Comparison of ENCODE assay signal across 8 mouse cellular contexts in genomic region chr15:99969765-99970164, GRCm38 (mm10). TPM values are rescaled to one million over a fixed set of nuclear protein-coding genes. Genes with fewer than 3 reads are reported as not detected.
DNase-seq lines count a peak whose midpoint lies in the region; ATAC-seq and TF ChIP-seq lines count a peak whose summit lies in the region.
"Not testable (repeated sequence)": the region's sequence is repeated elsewhere in the genome, so short reads cannot be mapped to it uniquely, and the experiment has no call there.

Gene Larp4 (plus strand): TSS chr15:99970065.

- not testable (repeated sequence) for H3K4me1 ChIP-seq in embryonic facial prominence, embryonic 15.5 days; limb, embryonic 15.5 days; midbrain, embryonic 12.5 days; testis, adult 2 months (ENCODE audit: control insufficient read depth, insufficient read depth, low read length)

- not testable (repeated sequence) for TF ChIP-seq POLR2A in testis, adult 2 months (IDR thresholded peaks at IDR 0.05; ENCODE audit: control insufficient read depth, low read depth, low read length)

- H3K27ac ChIP-seq in embryonic facial prominence, embryonic 15.5 days (replicated peaks); limb, embryonic 15.5 days; midbrain, embryonic 12.5 days (replicated peaks); testis, adult 2 months (ENCODE audit: control insufficient read depth, insufficient read depth, low read depth, low read length): not testable (repeated sequence)

- not testable (repeated sequence) for H3K9ac ChIP-seq in embryonic facial prominence, embryonic 15.5 days; limb, embryonic 15.5 days; midbrain, embryonic 12.5 days (replicated peaks)

- not testable (repeated sequence) for H3K36me3 ChIP-seq in embryonic facial prominence, embryonic 15.5 days; limb, embryonic 15.5 days; midbrain, embryonic 12.5 days; testis, adult 2 months (ENCODE audit: control insufficient read depth, insufficient read depth, low read length)

- not testable (repeated sequence) for H3K4me2 ChIP-seq in embryonic facial prominence, embryonic 15.5 days (replicated peaks); limb, embryonic 15.5 days; midbrain, embryonic 12.5 days (replicated peaks)

- TF ChIP-seq CTCF in testis, adult 2 months (IDR thresholded peaks at IDR 0.05; ENCODE audit: control insufficient read depth, insufficient read depth, insufficient replicate concordance, low read depth, low read length): not testable (repeated sequence)

- 87% methylated on average over 6 of the region's 6 CpGs for WGBS in embryonic facial prominence, embryonic 15.5 days
- 88% methylated on average over 6 of the region's 6 CpGs for WGBS in limb, embryonic 15.5 days
- WGBS in midbrain, embryonic 12.5 days: 91% methylated on average over 6 of the region's 6 CpGs

- not testable (repeated sequence) for H3K27me3 ChIP-seq in embryonic facial prominence, embryonic 15.5 days; limb, embryonic 15.5 days; midbrain, embryonic 12.5 days; testis, adult 2 months (ENCODE audit: control insufficient read depth, insufficient read depth, low read length)

- not testable (repeated sequence) for H3K9me3 ChIP-seq in embryonic facial prominence, embryonic 15.5 days (replicated peaks); limb, embryonic 15.5 days; midbrain, embryonic 12.5 days

- DNase-seq in adrenal gland, adult 18-20 months (ENCODE audit: low spot score in 2 of 2); gastrocnemius, postnatal 4 days (ENCODE audit: low spot score in 2 of 2); layer of hippocampus, adult 18-20 months (ENCODE audit: low spot score in 2 of 2): not testable (repeated sequence)

- not testable (repeated sequence) for H3K4me3 ChIP-seq in embryonic facial prominence, embryonic 15.5 days (replicated peaks); limb, embryonic 15.5 days; midbrain, embryonic 12.5 days; testis, adult 2 months (ENCODE audit: control insufficient read depth, low read depth, low read length)

- ATAC-seq in embryonic facial prominence, embryonic 15.5 days (ENCODE audit: insufficient number of reproducible peaks, low FRiP score, low TSS enrichment, low read depth); hematopoietic stem cell, adult 5-6 weeks (replicated peaks in 1 of 2; ENCODE audit: insufficient read depth in 1 of 2, low FRiP score in 2 of 2, low TSS enrichment in 1 of 2, low read depth in 1 of 2, poor library complexity in 2 of 2, severe bottlenecking in 2 of 2); limb, embryonic 15.5 days (ENCODE audit: insufficient number of reproducible peaks, low FRiP score, low TSS enrichment, low read depth); midbrain, embryonic 12.5 days (ENCODE audit: low FRiP score, low read depth): not testable (repeated sequence)

RNA-seq across cellular contexts. Expression of gene Larp4, which starts in this region (rescaled TPM):
- 10 to 100 TPM; 76.8 to 80.8 TPM for total RNA-seq in adrenal gland, adult 18-20 months (2021)
- polyA plus RNA-seq in embryonic facial prominence, embryonic 15.5 days (2015; fragmentation: Nextera tagmentation; extraction: Ambion mirVana): 25.0 and 25.1 TPM in 2 replicates
- 10 to 100 TPM; 44.9 to 57.4 TPM for total RNA-seq in gastrocnemius, postnatal 4 days (2021)
- total RNA-seq in hematopoietic stem cell, adult 5-6 weeks (2017): 81.5 and 94.0 TPM in 2 replicates
- 10 to 100 TPM; 49.3 to 54.0 TPM for total RNA-seq in layer of hippocampus, adult 18-20 months (2021)
- polyA plus RNA-seq in limb, embryonic 15.5 days (2015; fragmentation: Nextera tagmentation; extraction: Ambion mirVana): 26.3 and 27.2 TPM in 2 replicates
- polyA plus RNA-seq in midbrain, embryonic 12.5 days (2016; fragmentation: Nextera tagmentation; extraction: Ambion mirVana): 35.6 and 35.8 TPM in 2 replicates
- 30.1 and 37.9 TPM in 2 replicates for polyA plus RNA-seq in testis, adult 2 months (2012; rRNA removed)
